Mouse (Mus musculus): ENCODE measurements around the gene Krtap17-1. TPM values are rescaled to one million over a fixed set of nuclear protein-coding genes. Genes with fewer than 3 reads are reported as not detected.

Krtap17-1 gene
- not detected for polyA plus RNA-seq (2012; fragmentation: generic; extraction: Trizol)

- no peak within 1 kb of the TSS for H3K4me3 ChIP-seq
- no peak within 1 kb of the TSS for H3K4me2 ChIP-seq (ENCODE audit: low read depth)
- no peaks in the 10 kb centered on the region for H3K36me3 ChIP-seq (ENCODE audit: control insufficient read depth, insufficient read depth)
- H3K27me3 ChIP-seq (ENCODE audit: control insufficient read depth, insufficient read depth, insufficient read length), result peaks cover 37% of the 10 kb centered on the region
- no peak within 1 kb of the TSS for H3ac ChIP-seq (ENCODE audit: control insufficient read depth, insufficient read length)
- no peaks in the 10 kb centered on the region for H3K79me2 ChIP-seq (ENCODE audit: control insufficient read depth, insufficient read depth)
- TF ChIP-seq USF1 (IDR thresholded peaks at IDR 0.05; ENCODE audit: low read depth) (no peak), MAX (IDR thresholded peaks at IDR 0.05; ENCODE audit: low read depth) (no peak)
Observed at GRCm38 (mm10) chr11:99993620-99994383, at the start of gene Krtap17-1. TSS of gene Krtap17-1 (minus strand) at chr11:99993994.

- no peaks in the 10 kb centered on the region for H3K36me3 ChIP-seq (ENCODE audit: control insufficient read depth, insufficient read depth)
- H3K4me2 ChIP-seq (ENCODE audit: low read depth), result no peak within 1 kb of the TSS
- no peak within 1 kb of the TSS for H3K4me3 ChIP-seq
- no peak for TF ChIP-seq E2F4 (IDR thresholded peaks at IDR 0.05; ENCODE audit: insufficient read depth)
- no peak for TF ChIP-seq MYOD1 (IDR thresholded peaks at IDR 0.05; ENCODE audit: control insufficient read depth in 1 of 3, insufficient read length in 2 of 3, low read depth in 2 of 3)
- no peak for TF ChIP-seq TCF3 (IDR thresholded peaks at IDR 0.05; ENCODE audit: insufficient read length, low read depth)
- TF ChIP-seq USF1 (IDR thresholded peaks at IDR 0.05; ENCODE audit: low read depth), result no peak
- TF ChIP-seq MAX (IDR thresholded peaks at IDR 0.05; ENCODE audit: low read depth), result no peak
- no peak for TF ChIP-seq SRF (IDR thresholded peaks at IDR 0.05; ENCODE audit: control insufficient read depth, insufficient read length, low read depth)
- no peak for TF ChIP-seq TCF12 (IDR thresholded peaks at IDR 0.05; ENCODE audit: insufficient read depth, poor library complexity, severe bottlenecking)
- TF ChIP-seq MYOG (IDR thresholded peaks at IDR 0.05; ENCODE audit: control insufficient read depth in 1 of 3, insufficient read depth in 1 of 3, insufficient read length in 2 of 3, low read depth in 2 of 3), result no peak
- no peak for TF ChIP-seq POLR2A (IDR thresholded peaks at IDR 0.05; ENCODE audit: insufficient read length, low read depth)
- no peak for TF ChIP-seq POLR2AphosphoS2 (IDR thresholded peaks at IDR 0.05; ENCODE audit: insufficient read length, low read depth)
- no peak for TF ChIP-seq CEBPB (IDR thresholded peaks at IDR 0.05; ENCODE audit: insufficient read depth, poor library complexity, severe bottlenecking)
- TF ChIP-seq REST (IDR thresholded peaks at IDR 0.05; ENCODE audit: insufficient read depth, insufficient read length), result no peak
- H3K27me3 ChIP-seq (ENCODE audit: control insufficient read depth, insufficient read depth, insufficient read length), result no peaks in the 10 kb centered on the region
- H3K79me2 ChIP-seq (ENCODE audit: control insufficient read depth, insufficient read depth), result no peaks in the 10 kb centered on the region
- H3ac ChIP-seq (ENCODE audit: control insufficient read depth, insufficient read length), result no peak within 1 kb of the TSS
Observed at GRCm38 (mm10) chr11:100041454-100041853, 47.7 kb upstream of the Krtap17-1 start, which contains the start of gene Krt34. TSS of gene Krt34 (minus strand) at chr11:100041554.

GRCm38 (mm10) chr11:100029768-100030167 lies 36.0 kb upstream of the Krtap17-1 start, which contains the start of gene Krt33b:
TSS of gene Krt33b (minus strand) at chr11:100029868.
- no peak within 1 kb of the TSS for H3K4me2 ChIP-seq (ENCODE audit: low read depth)
- TF ChIP-seq MYOD1 (IDR thresholded peaks at IDR 0.05; ENCODE audit: control insufficient read depth in 1 of 3, insufficient read length in 2 of 3, low read depth in 2 of 3) (no peak), TCF12 (IDR thresholded peaks at IDR 0.05; ENCODE audit: insufficient read depth, poor library complexity, severe bottlenecking) (no peak), MAX (IDR thresholded peaks at IDR 0.05; ENCODE audit: low read depth) (no peak), POLR2AphosphoS2 (IDR thresholded peaks at IDR 0.05; ENCODE audit: insufficient read length, low read depth) (no peak), POLR2A (IDR thresholded peaks at IDR 0.05; ENCODE audit: insufficient read length, low read depth) (no peak), TCF3 (IDR thresholded peaks at IDR 0.05; ENCODE audit: insufficient read length, low read depth) (no peak), USF1 (IDR thresholded peaks at IDR 0.05; ENCODE audit: low read depth) (no peak), SRF (IDR thresholded peaks at IDR 0.05; ENCODE audit: control insufficient read depth, insufficient read length, low read depth) (no peak), E2F4 (IDR thresholded peaks at IDR 0.05; ENCODE audit: insufficient read depth) (no peak), REST (IDR thresholded peaks at IDR 0.05; ENCODE audit: insufficient read depth, insufficient read length) (no peak), CEBPB (IDR thresholded peaks at IDR 0.05; ENCODE audit: insufficient read depth, poor library complexity, severe bottlenecking) (no peak), MYOG (IDR thresholded peaks at IDR 0.05; ENCODE audit: control insufficient read depth in 1 of 3, insufficient read depth in 1 of 3, insufficient read length in 2 of 3, low read depth in 2 of 3) (no peak)
- H3K27me3 ChIP-seq (ENCODE audit: control insufficient read depth, insufficient read depth, insufficient read length), result no peaks in the 10 kb centered on the region
- H3K4me3 ChIP-seq, result no peak within 1 kb of the TSS
- H3ac ChIP-seq (ENCODE audit: control insufficient read depth, insufficient read length), result no peak within 1 kb of the TSS
- no peaks in the 10 kb centered on the region for H3K79me2 ChIP-seq (ENCODE audit: control insufficient read depth, insufficient read depth)
- H3K36me3 ChIP-seq (ENCODE audit: control insufficient read depth, insufficient read depth), result no peaks in the 10 kb centered on the region

- no peak overlapping the region for H3K4me3 ChIP-seq
Observed at GRCm38 (mm10) chr11:100021438-100021837, 27.6 kb upstream of the Krtap17-1 start.

GRCm38 (mm10) chr11:100019466-100019865 lies 25.7 kb upstream of the Krtap17-1 start:
- Histone ChIP-seq H3ac (ENCODE audit: control insufficient read depth, insufficient read length) (no peak overlapping the region), H3K79me2 (ENCODE audit: control insufficient read depth, insufficient read depth) (no peaks in the 10 kb centered on the region), H3K36me3 (ENCODE audit: control insufficient read depth, insufficient read depth) (no peaks in the 10 kb centered on the region), H3K4me2 (ENCODE audit: low read depth) (no peak overlapping the region), H3K27me3 (ENCODE audit: control insufficient read depth, insufficient read depth, insufficient read length) (no peaks in the 10 kb centered on the region), H3K4me3 (no peak overlapping the region)
- TF ChIP-seq POLR2AphosphoS2 (IDR thresholded peaks at IDR 0.05; ENCODE audit: insufficient read length, low read depth) (no peak), MAX (IDR thresholded peaks at IDR 0.05; ENCODE audit: low read depth) (no peak), MYOD1 (IDR thresholded peaks at IDR 0.05; ENCODE audit: control insufficient read depth in 1 of 3, insufficient read length in 2 of 3, low read depth in 2 of 3) (no peak), USF1 (IDR thresholded peaks at IDR 0.05; ENCODE audit: low read depth) (no peak), TCF3 (IDR thresholded peaks at IDR 0.05; ENCODE audit: insufficient read length, low read depth) (no peak), POLR2A (IDR thresholded peaks at IDR 0.05; ENCODE audit: insufficient read length, low read depth) (no peak), MYOG (IDR thresholded peaks at IDR 0.05; ENCODE audit: control insufficient read depth in 1 of 3, insufficient read depth in 1 of 3, insufficient read length in 2 of 3, low read depth in 2 of 3) (no peak), SRF (IDR thresholded peaks at IDR 0.05; ENCODE audit: control insufficient read depth, insufficient read length, low read depth) (no peak), REST (IDR thresholded peaks at IDR 0.05; ENCODE audit: insufficient read depth, insufficient read length) (no peak)

More at GRCm38 (mm10) chr11:100021438-100021837, 27.6 kb upstream of the Krtap17-1 start:
- Histone ChIP-seq H3K36me3 (ENCODE audit: control insufficient read depth, insufficient read depth) (no peaks in the 10 kb centered on the region), H3K79me2 (ENCODE audit: control insufficient read depth, insufficient read depth) (no peaks in the 10 kb centered on the region), H3K4me2 (ENCODE audit: low read depth) (no peak overlapping the region), H3ac (ENCODE audit: control insufficient read depth, insufficient read length) (no peak overlapping the region), H3K27me3 (ENCODE audit: control insufficient read depth, insufficient read depth, insufficient read length) (no peaks in the 10 kb centered on the region)
- TF ChIP-seq MYOG (IDR thresholded peaks at IDR 0.05; ENCODE audit: control insufficient read depth in 1 of 3, insufficient read depth in 1 of 3, insufficient read length in 2 of 3, low read depth in 2 of 3) (peak in 2 of 3 experiments; percentile 31 to 52), SRF (IDR thresholded peaks at IDR 0.05; ENCODE audit: control insufficient read depth, insufficient read length, low read depth) (no peak), MYOD1 (IDR thresholded peaks at IDR 0.05; ENCODE audit: control insufficient read depth in 1 of 3, insufficient read length in 2 of 3, low read depth in 2 of 3) (peak in 1 of 3 experiments; percentile 26), POLR2A (IDR thresholded peaks at IDR 0.05; ENCODE audit: insufficient read length, low read depth) (no peak), REST (IDR thresholded peaks at IDR 0.05; ENCODE audit: insufficient read depth, insufficient read length) (no peak)
